Mouse (Mus musculus): Measurements from ENCODE around the gene Oca2. TPM values are rescaled to one million over a fixed set of nuclear protein-coding genes. Genes with fewer than 3 reads are reported as not detected.

The Oca2 gene
- polyA plus RNA-seq, 2 experiments: not detected

- Histone ChIP-seq H3K9ac (replicated peaks) (no peak overlapping the region), H3K36me3 (replicated peaks; ENCODE audit: control insufficient read depth, insufficient read depth, low read depth) (no peaks in the 10 kb centered on the region), H3K4me1 (replicated peaks; ENCODE audit: control insufficient read depth in 2 of 2, insufficient read depth in 2 of 2, low read length in 1 of 2) (no peaks in the 10 kb centered on the region), H3K27ac (no peak overlapping the region), H3K9me3 (ENCODE audit: control insufficient read depth, low read length) (no peaks in the 10 kb centered on the region), H3K4me2 (ENCODE audit: low read depth) (no peak overlapping the region), H3K4me3 (ENCODE audit: insufficient read depth in 1 of 2, low read depth in 2 of 2, low read length in 2 of 2) (no peak overlapping the region), H3K27me3 (ENCODE audit: control insufficient read depth, insufficient read depth, low read length) (no peaks in the 10 kb centered on the region)
- no peak for DNase-seq (ENCODE audit: low read depth in 3 of 3, low spot score in 3 of 3)
- ATAC-seq (ENCODE audit: insufficient read depth): no peak
- TF ChIP-seq CTCF (IDR thresholded peaks at IDR 0.05; ENCODE audit: low read depth) (no peak), EP300 (IDR thresholded peaks at IDR 0.05; ENCODE audit: low read depth) (no peak)
- WGBS (ENCODE audit: insufficient replicate concordance): 60% methylated on average over 10 of the region's 10 CpGs
Observed at GRCm38 (mm10) chr7:56254568-56254967, 15.0 kb downstream of the Oca2 start.

DNA sequence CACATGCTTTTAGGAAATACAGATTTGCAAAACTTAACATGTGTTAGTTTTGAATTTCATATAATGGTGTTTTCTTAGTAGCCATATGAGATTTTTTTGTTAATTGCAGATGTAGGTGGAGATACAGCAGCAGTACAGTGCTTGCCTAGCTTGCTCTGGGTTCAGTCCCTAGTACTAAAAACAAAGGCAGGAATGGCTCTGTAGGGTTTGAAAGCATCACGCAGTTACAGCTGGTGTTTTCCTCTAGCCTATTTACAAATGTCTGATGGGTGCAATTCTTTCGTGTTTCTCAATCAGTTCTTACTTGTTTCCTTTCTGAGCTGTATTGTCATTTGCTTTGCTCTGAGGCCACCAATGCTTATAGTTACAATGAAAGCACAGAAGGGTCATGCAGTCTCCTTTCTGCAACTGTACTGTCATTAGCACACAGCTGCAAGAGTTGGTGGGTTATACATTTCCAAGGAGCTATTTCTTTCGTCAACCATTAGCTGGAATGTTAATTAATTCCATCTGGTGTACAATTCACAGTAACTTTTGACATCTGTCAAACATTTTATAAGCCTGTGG, 18.4 kb downstream of the Oca2 start:
- no peak overlapping the region for H3K4me2 ChIP-seq (ENCODE audit: low read depth)
- WGBS (ENCODE audit: insufficient replicate concordance): 56% methylated on average over 3 of the region's 3 CpGs
- H3K27me3 ChIP-seq (ENCODE audit: control insufficient read depth, insufficient read depth, low read length): no peaks in the 10 kb centered on the region
- no peaks in the 10 kb centered on the region for H3K9me3 ChIP-seq (ENCODE audit: control insufficient read depth, low read length)
- DNase-seq (ENCODE audit: low read depth in 3 of 3, low spot score in 3 of 3): no peak
- no peaks in the 10 kb centered on the region for H3K4me1 ChIP-seq (replicated peaks; ENCODE audit: control insufficient read depth in 2 of 2, insufficient read depth in 2 of 2, low read length in 1 of 2)
- ATAC-seq (ENCODE audit: insufficient read depth): no peak
- no peak for TF ChIP-seq CTCF (IDR thresholded peaks at IDR 0.05; ENCODE audit: low read depth)
- TF ChIP-seq EP300 (IDR thresholded peaks at IDR 0.05; ENCODE audit: low read depth): no peak
- H3K4me3 ChIP-seq (ENCODE audit: insufficient read depth in 1 of 2, low read depth in 2 of 2, low read length in 2 of 2): no peak overlapping the region
- no peak overlapping the region for H3K9ac ChIP-seq (replicated peaks)
- no peaks in the 10 kb centered on the region for H3K36me3 ChIP-seq (replicated peaks; ENCODE audit: control insufficient read depth, insufficient read depth, low read depth)
- H3K27ac ChIP-seq: no peak overlapping the region

DNA sequence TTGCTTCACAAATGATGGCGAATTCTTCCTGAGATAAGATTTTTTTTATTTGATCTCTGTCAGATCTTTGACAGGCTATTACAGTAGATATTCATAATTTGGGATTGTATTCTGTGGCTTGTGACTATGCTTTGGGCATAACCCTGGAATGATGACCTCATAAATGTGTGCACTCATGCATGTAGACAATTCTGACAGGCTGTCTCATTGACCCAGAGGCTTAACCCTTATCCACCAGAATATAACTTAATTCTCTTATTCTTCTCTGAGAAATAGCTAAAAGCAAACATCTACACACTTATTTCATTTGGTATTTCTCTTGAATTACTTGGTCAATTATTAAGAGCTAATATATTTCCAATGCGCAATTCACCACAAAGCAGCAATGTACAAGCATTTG, 37.9 kb downstream of the Oca2 start:
- no peak for TF ChIP-seq CTCF (IDR thresholded peaks at IDR 0.05; ENCODE audit: low read depth)
- TF ChIP-seq EP300 (IDR thresholded peaks at IDR 0.05; ENCODE audit: low read depth): no peak
- H3K36me3 ChIP-seq (replicated peaks; ENCODE audit: control insufficient read depth, insufficient read depth, low read depth): no peaks in the 10 kb centered on the region
- H3K9me3 ChIP-seq (ENCODE audit: control insufficient read depth, low read length): no peaks in the 10 kb centered on the region
- 64% methylated on average over 2 of the region's 2 CpGs for WGBS (ENCODE audit: insufficient replicate concordance)
- ATAC-seq (ENCODE audit: insufficient read depth): no peak
- no peak for DNase-seq (ENCODE audit: low read depth in 3 of 3, low spot score in 3 of 3)
- no peaks in the 10 kb centered on the region for H3K4me1 ChIP-seq (replicated peaks; ENCODE audit: control insufficient read depth in 2 of 2, insufficient read depth in 2 of 2, low read length in 1 of 2)
- no peak overlapping the region for H3K27ac ChIP-seq
- H3K27me3 ChIP-seq (ENCODE audit: control insufficient read depth, insufficient read depth, low read length): no peaks in the 10 kb centered on the region
- no peak overlapping the region for H3K9ac ChIP-seq (replicated peaks)
- no peak overlapping the region for H3K4me3 ChIP-seq (ENCODE audit: insufficient read depth in 1 of 2, low read depth in 2 of 2, low read length in 2 of 2)
- H3K4me2 ChIP-seq (ENCODE audit: low read depth): no peak overlapping the region

- ATAC-seq (ENCODE audit: insufficient read depth): no peak
- Histone ChIP-seq H3K4me2 (ENCODE audit: low read depth) (no peak overlapping the region), H3K27me3 (ENCODE audit: control insufficient read depth, insufficient read depth, low read length) (no peaks in the 10 kb centered on the region), H3K4me3 (ENCODE audit: insufficient read depth in 1 of 2, low read depth in 2 of 2, low read length in 2 of 2) (no peak overlapping the region), H3K27ac (no peak overlapping the region), H3K4me1 (replicated peaks; ENCODE audit: control insufficient read depth in 2 of 2, insufficient read depth in 2 of 2, low read length in 1 of 2) (no peaks in the 10 kb centered on the region), H3K9me3 (ENCODE audit: control insufficient read depth, low read length) (no peaks in the 10 kb centered on the region), H3K9ac (replicated peaks) (no peak overlapping the region), H3K36me3 (replicated peaks; ENCODE audit: control insufficient read depth, insufficient read depth, low read depth) (no peaks in the 10 kb centered on the region)
- TF ChIP-seq CTCF (IDR thresholded peaks at IDR 0.05; ENCODE audit: low read depth) (peak; percentile 63), EP300 (IDR thresholded peaks at IDR 0.05; ENCODE audit: low read depth) (no peak)
- 32% methylated on average over 6 of the region's 6 CpGs for WGBS (ENCODE audit: insufficient replicate concordance)
- peak in 1 of 3 experiments; percentile 7 for DNase-seq (ENCODE audit: low read depth in 3 of 3, low spot score in 3 of 3)
Observed at GRCm38 (mm10) chr7:56291468-56292115, 52.0 kb downstream of the Oca2 start.

DNA sequence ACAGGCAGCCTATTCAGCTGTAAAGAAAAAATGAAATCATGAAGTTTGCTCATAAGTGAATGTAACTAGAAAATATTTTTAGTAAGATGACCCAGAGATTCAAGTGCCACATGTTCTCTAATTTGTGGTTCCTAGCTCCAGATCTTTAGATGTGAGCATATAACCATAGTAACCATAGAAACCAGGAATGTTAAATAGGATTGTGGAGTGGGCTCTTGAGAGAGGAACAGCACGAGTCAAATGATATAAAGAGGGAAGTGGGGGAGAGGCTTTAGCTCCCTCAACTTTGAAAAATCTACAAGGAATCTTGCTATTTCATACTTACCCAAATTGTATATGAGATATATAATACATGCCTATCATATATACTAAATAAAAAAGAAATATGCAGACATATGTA, 64.8 kb downstream of the Oca2 start:
- no peak for DNase-seq (ENCODE audit: low read depth in 3 of 3, low spot score in 3 of 3)
- WGBS (ENCODE audit: insufficient replicate concordance): 36% methylated on average over 1 of the region's 1 CpGs

More for the DNA sequence above, 64.8 kb downstream of the Oca2 start:
- H3K36me3 ChIP-seq (replicated peaks; ENCODE audit: control insufficient read depth, insufficient read depth, low read depth): no peaks in the 10 kb centered on the region
- no peak overlapping the region for H3K4me2 ChIP-seq (ENCODE audit: low read depth)
- no peak overlapping the region for H3K4me3 ChIP-seq (ENCODE audit: insufficient read depth in 1 of 2, low read depth in 2 of 2, low read length in 2 of 2)
- no peaks in the 10 kb centered on the region for H3K4me1 ChIP-seq (replicated peaks; ENCODE audit: control insufficient read depth in 2 of 2, insufficient read depth in 2 of 2, low read length in 1 of 2)
- H3K9me3 ChIP-seq (ENCODE audit: control insufficient read depth, low read length): no peaks in the 10 kb centered on the region
- no peaks in the 10 kb centered on the region for H3K27me3 ChIP-seq (ENCODE audit: control insufficient read depth, insufficient read depth, low read length)
- no peak for TF ChIP-seq EP300 (IDR thresholded peaks at IDR 0.05; ENCODE audit: low read depth)
- TF ChIP-seq CTCF (IDR thresholded peaks at IDR 0.05; ENCODE audit: low read depth): no peak
- H3K27ac ChIP-seq: no peak overlapping the region
- no peak overlapping the region for H3K9ac ChIP-seq (replicated peaks)
- no peak for ATAC-seq (ENCODE audit: insufficient read depth)

All from liver, embryonic 14.5 days (tissue).